Mouse (Mus musculus) inflammation-experienced regulatory T-cells, adult 16 weeks (primary cell): ENCODE measurements around the gene Bola3. TPM values are rescaled to one million over a fixed set of nuclear protein-coding genes. Genes with fewer than 3 reads are reported as not detected.

ENCODE experiments used
- polyA plus RNA-seq: library from polyadenylated mRNA; unstranded; fragments of 100-300 nt; shearing (Covaris generic); gene quantifications from one replicate; pipeline ENCODE4 v1.2.1, GENCODE M21; 2017

Bola3 gene
- polyA plus RNA-seq: 62.8 TPM

GRCm38 (mm10) chr6:83348873-83349272 is at the start of gene Bola3:
Gene Bola3 (plus strand): TSS chr6:83349147.

GRCm38 (mm10) chr6:83325525-83326393 is 23.2 kb upstream of the Bola3 start, which contains the start of the genes Mthfd2 and Mob1a:
Gene Mthfd2 (minus strand): TSS chr6:83325908.
Gene Mob1a (plus strand): TSS chr6:83326016.

Other genes with a start within 250 kb of the Bola3 start
- gene Ccdc142, start 247.5 kb upstream of the Bola3 start, polyA plus RNA-seq: 5.7 TPM
- 9.1 TPM for gene Gm42688, start 247.5 kb upstream of the Bola3 start, polyA plus RNA-seq
- 62.5 TPM for gene Mrpl53, start 240.1 kb upstream of the Bola3 start, polyA plus RNA-seq
- 3.6 TPM for gene Mogs, start 233.7 kb upstream of the Bola3 start, polyA plus RNA-seq
- 85.1 TPM for gene Wbp1, start 227.6 kb upstream of the Bola3 start, polyA plus RNA-seq
- 9.8 TPM for gene Ino80b, start 223.7 kb upstream of the Bola3 start, polyA plus RNA-seq
- 0.79 TPM for gene Rtkn, start 213.7 kb upstream of the Bola3 start, polyA plus RNA-seq
- gene Wdr54, start 192.8 kb upstream of the Bola3 start, polyA plus RNA-seq: 0.87 TPM
- not detected for gene 1700003E16Rik, start 192.7 kb upstream of the Bola3 start, polyA plus RNA-seq
- gene Dctn1, start 183.2 kb upstream of the Bola3 start, polyA plus RNA-seq: 98.4 TPM
- 0.74 TPM for gene Slc4a5, start 129.3 kb upstream of the Bola3 start, polyA plus RNA-seq
- 97.4 TPM for gene Mthfd2, start 23.2 kb upstream of the Bola3 start, polyA plus RNA-seq
- 144 TPM for gene Mob1a, start 23.1 kb upstream of the Bola3 start, polyA plus RNA-seq
- gene Tet3, start 109.9 kb downstream of the Bola3 start, polyA plus RNA-seq: 49.1 TPM
- 146 TPM for gene Dguok, start 157.8 kb downstream of the Bola3 start, polyA plus RNA-seq
- 27.7 TPM for gene Actg2, start 187.1 kb downstream of the Bola3 start, polyA plus RNA-seq
- 46.9 TPM for gene Stambp, start 223.6 kb downstream of the Bola3 start, polyA plus RNA-seq